Mouse (Mus musculus): ENCODE measurements around the gene Ppp2r2d.

Ppp2r2d gene

DNA sequence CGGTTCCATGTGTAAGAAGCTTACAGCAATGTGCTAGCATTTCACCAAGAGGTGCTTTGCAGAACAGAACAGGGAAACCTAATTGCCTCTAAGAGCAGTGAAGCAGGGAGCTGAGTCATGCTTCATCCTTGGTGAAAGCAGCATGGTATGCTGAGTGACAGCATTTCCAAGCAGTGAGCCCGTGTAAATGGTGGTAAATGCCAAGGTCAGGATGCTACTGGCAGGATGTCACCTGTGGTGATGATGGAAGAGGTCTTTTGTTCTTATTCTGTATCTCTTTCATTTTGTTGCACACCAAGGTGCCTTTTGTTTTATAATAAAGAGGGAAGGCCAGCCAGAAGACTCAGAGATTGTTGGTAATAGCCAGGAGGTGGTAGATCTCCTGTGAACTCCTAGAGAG is 10.8 kb downstream of the Ppp2r2d start:
- no peak for DNase-seq (ENCODE audit: low spot score in 2 of 2)

DNA sequence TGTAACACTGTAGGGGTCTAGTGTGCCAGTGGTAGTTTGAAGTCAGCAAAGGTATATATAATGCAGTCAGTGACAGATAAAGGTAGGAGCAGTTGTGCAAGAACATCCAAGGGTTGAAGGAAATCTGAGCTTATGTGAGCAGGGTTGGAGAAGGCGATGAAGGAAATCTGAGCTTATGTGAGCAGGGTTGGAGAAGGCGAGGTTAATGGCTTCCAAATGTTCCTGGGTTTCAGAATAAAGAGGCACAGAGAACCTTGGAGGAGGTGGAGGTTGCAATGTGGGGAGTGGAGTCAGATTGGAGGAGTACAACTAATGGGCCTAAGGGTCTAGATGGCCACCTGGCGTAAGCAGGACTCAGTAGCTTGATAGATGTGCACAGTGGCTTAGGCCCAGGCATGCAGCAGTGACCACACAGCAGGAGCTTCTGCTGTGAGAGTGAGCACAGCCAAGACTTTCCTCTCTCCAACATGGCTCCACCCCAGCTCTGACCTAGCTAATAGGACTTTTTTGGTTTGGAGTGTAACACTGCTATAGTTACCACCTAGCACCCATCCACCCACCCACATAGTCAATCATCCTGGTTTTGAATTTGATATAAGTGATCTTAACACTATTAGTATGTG is 18.2 kb downstream of the Ppp2r2d start:
- DNase-seq (ENCODE audit: low spot score in 2 of 2), result no peak

DNA sequence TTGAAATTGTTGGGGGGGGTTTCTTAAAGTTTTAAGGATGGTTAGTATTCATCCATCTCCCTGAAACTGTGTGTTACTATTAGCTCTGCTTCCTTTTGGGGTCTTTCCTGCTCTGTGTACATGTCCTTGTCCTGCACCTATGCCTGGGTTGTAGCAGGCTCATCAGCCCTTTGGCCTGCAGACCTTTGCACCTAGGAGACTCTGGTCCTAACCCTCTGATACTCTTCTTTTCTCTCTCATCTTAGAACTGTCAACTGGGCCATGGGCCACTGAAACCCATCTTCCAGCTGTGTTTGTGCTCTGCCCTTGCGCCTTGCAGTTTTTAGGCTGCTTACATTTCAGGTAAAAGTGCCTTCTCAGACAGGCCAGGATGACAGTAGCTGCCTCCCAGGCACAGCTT is 18.9 kb downstream of the Ppp2r2d start:
- no peak for DNase-seq (ENCODE audit: low spot score in 2 of 2)

- no peak for DNase-seq (ENCODE audit: low spot score in 2 of 2)
These were observed 21.4 kb downstream of the Ppp2r2d start for GRCm38 (mm10) chr7:138867286-138867685.

DNA sequence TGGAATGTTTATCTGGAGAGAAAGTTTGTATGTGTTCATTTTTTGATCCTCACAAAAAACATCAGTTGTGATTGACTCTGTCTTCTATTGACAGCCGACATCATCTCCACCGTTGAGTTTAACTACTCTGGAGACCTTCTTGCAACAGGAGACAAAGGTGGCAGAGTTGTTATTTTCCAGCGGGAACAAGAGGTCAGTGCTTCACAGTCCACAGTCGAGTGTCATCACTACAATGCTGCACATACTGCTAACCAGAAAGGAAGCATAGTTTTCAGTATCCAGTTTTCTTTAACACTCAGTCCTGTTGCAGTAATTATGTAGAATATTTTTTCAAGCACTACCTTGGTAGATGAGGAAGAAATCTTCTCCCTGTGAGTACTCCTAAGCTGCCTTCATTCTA is 22.4 kb downstream of the Ppp2r2d start:
- no peak for DNase-seq (ENCODE audit: low spot score in 2 of 2)

GRCm38 (mm10) chr7:138872956-138873355 is 27.1 kb downstream of the Ppp2r2d start:
- no peak for DNase-seq (ENCODE audit: low spot score in 2 of 2)

DNA sequence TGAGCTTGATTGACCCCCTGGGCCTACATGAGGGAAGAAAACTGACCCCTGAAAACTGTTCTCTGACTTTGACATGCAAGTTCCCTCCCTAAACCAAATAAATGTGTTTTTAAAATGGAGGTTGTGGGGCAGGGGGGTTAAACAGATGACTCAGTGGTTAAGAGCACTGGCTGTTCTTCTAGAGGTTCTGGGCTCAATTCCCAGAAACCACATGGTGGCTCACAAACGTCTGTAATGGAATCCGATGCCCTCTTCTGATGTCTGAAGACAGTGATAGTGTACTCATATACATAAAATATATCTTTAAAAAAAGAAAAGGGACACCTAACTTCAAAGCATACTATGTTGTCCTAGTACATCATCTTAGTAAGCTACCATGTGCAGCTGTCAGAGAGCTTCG is 29.2 kb downstream of the Ppp2r2d start:
- DNase-seq (ENCODE audit: low spot score in 2 of 2), result no peak

DNA sequence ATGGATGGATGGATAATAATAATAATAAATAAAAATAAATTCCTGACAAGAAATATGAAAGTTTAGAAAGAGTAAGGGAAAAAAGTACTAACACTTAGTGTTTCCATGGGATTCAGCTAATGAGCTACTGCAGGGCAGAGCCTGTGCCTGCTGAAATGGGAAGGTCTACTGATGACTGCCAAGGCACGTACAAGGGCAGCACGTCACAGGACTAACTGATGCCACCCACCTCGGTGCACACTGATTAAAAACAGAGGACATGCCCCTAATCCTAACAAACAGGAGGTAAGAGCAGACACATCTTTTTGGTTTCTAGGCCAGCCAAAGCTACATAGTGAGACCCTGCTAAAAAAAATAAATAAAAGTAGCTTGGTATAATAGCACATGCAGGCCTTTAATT is 37.8 kb downstream of the Ppp2r2d start:
- no peak for DNase-seq (ENCODE audit: low spot score in 2 of 2)

DNA sequence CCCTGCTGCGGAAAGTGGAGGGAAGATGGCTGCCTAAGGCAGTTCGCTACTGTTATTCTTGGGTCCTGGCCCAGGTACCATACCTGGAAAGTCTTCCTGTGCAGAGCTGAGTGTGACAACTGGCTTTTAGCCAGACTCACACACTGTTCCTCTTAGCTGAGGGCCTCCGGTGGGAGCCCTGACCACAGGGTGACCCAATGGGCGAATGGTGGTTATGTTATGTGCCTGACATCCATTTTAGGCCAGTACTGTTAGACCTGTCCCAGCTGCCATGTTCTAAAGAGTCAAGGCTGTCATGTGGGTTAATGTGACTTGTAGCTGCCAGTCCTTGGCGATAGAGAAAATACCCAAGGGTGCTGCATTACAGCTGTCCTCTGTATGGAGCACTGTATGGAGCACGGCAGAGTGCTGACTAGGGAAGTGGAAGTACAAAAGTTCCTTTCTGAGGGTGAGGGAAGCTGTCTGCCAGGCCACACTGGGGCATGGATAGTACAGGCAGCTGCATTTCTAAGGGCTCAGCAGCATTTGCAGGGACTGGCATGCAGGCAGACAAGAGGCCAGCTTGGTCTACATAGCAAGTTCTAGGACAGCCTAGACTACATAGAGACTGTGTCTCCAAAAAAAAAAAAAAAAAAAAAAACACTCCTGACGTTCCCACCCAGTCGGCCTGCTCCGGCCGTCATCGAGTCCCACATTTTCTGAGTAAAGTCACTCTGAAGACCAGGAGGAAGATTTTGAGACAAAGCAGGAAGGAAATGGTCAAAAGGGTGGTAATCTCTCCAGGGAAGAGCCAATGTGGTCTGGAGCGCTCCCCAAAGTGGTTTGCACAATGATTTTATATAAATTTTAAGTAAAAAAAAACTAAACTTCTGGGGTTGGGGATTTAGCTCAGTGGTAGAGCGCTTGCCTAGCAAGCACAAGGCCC is 39.7 kb downstream of the Ppp2r2d start:
- DNase-seq (ENCODE audit: low spot score in 2 of 2), result no peak

DNA sequence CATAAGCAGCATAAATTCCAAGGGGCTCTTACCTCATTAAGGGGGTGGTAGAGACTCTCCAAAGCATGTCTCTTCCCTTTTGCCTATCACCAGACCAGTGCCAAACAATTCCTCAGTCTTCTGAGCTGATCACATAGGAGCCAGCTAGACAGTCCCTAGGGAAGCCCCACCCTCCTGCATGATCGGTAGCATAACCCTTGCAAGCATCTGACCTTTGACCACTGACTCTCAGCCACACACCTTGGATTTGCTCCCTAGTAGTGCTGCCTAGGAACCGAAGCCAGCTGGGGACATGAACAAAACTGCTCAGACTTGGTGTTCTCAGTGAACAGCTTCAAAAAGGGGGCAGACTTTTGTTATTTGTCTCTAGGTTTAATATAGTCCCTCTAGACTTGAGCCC is 52.2 kb downstream of the Ppp2r2d start:
- DNase-seq (ENCODE audit: low spot score in 2 of 2), result no peak

DNA sequence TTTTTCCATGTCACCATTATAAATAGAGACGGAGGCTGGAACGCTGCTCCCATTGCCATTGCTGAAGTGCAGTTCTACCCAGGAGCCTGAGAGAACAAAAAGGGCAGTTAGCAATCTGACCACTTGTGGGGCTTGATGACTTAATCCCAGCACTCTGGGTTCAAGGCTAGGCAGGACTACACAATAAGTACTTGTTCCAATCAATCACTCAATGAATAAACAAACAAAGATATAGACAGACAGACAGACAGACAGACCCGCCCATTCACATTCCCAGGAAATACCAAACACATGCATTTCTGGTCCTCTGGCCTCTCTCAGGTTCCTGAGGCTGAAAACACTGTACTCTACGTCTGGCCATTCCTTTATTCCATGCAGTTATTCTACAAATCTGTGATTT is 52.9 kb downstream of the Ppp2r2d start:
- no peak for DNase-seq (ENCODE audit: low spot score in 2 of 2)

GRCm38 (mm10) chr7:138903886-138904435 is 58.1 kb downstream of the Ppp2r2d start:
- no peak for DNase-seq (ENCODE audit: low spot score in 2 of 2)

GRCm38 (mm10) chr7:138906441-138906840 is 60.6 kb downstream of the Ppp2r2d start:
- DNase-seq (ENCODE audit: low spot score in 2 of 2), result no peak

DNA sequence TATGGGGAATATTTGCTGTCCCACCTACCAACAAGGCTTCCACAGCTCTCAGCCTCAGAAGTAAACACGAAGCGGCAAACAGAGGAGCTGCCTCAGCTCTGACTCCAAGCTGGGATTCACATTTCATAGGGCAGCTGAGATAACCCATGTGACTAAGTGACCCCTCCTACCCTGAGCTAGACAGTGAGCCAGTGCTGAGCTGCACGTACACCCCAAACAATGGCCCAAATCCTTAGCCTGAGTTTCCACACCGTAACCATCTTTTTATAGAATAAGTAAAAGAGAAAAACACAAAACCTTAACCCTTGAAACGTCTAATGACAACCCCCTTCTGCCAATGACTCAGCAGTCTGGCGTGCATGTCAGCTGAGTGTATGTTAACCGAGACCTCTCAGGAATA is 61.2 kb downstream of the Ppp2r2d start:
- peak; percentile 26 to 59 for DNase-seq (ENCODE audit: low spot score in 2 of 2)

DNA sequence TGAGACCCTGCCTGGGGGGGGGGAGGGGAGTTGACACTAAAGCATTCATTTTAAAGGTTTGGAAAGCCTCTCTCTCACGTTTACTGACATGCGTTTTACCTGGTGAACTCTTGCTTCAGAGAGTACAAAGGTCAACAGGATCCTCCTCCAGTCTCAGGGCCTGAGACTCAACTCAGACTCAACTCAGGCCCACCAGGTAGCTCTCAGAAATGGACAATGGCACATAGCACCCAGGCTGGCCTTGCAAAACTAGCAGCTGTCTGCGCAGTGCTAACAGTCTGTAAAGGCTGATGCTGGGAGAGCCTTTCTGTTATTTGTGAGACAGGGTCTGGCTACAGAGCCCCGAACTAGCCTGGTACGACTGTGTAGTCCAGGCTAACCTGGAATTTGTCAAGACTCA is 62.1 kb downstream of the Ppp2r2d start:
- no peak for DNase-seq (ENCODE audit: low spot score in 2 of 2)

DNA sequence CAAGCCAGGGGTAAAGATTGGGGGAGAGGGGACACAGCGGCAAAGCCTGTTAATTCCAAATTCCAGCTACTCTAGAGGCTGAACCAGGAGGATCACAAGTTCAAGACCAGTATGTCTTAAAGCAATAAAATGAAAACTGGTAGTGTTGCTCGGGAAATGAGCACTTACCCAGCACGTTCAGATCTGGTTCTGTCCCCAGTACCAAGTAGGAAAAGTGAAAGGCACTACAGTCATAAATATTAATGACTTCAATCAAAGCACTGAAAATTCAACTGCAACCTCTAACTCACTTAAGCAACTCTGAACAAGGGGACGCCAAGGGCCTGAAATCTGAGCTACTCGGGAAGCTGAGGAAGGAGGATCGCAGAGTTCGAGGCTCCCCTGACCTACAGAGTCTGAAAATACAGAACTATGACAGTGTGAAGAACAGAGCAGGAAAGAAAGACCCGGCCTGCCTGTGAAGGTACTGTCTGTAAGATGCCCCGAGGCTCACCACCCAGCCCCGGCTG is 62.9 kb downstream of the Ppp2r2d start:
- DNase-seq (ENCODE audit: low spot score in 2 of 2), result no peak

DNA sequence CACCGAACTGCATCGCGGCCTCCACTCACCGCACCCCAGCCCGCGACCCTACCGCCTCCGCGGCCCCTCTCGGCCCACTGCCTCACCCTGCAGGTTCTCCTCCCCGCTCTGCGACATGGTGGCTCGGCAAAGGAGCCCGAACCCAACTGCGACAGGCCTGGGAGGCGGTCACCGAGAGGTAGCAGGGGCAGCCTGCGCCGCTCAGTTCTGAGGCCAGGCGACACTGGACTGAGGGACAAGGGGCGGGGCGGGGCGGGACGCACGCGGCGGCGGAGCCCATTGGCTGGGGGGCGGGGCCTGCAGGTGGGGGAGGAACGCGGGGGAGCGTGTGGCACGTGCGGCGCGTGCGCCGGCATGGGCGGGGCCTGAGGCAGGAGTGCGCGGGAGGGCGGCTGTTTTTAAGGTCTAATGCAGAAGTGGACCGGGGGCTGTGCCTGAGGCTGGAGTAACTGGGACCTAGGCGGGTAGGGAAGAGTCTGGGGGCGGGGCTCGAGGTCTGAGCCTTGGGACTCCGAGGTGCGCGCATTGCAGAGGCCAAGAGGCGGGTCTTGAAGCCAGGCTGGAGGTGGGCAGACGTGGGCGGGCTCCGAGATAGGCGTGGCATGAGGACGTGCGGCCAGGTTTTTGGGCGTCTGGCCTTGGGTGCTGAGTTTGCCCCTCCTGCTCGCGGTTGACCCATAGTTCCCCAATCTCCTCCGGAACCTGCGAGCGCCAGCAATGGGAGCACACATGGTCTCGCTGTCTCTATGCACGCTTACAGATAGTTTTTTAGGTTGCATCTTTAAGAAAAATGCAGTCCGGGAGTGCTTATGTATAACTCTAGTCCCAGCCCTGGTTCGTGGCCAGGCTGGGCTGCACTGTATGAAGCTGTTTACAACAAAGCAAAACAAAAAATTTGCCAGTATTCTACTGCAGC is 63.7 kb downstream of the Ppp2r2d start, which contains the start of gene Bnip3:
Bnip3 (minus strand) TSS at position 243 of the 916 bp plus-strand sequence.
- DNase-seq (ENCODE audit: low spot score in 2 of 2), result peak; percentile 69 to 81

DNA sequence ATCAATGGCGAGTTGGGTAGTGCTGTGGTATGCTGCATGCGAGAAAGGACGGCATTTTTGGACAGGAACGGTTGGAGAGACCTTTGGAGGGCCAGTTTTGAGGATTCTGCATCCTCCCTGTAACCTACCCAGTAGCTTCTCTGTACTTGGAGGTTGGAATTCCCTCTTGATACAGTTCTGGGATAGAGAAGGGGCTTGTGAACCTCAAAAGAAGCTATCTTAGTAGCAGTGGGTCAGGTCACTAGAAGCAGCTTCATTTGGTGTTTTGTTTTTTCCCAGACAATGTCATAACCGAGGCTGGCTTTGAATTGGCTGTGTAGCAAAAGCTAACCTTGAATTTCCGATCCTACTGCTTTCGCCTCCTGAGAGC is 64.3 kb downstream of the Ppp2r2d start:
- no peak for DNase-seq (ENCODE audit: low spot score in 2 of 2)

- DNase-seq (ENCODE audit: low spot score in 2 of 2), result no peak
These were observed 67.7 kb downstream of the Ppp2r2d start for GRCm38 (mm10) chr7:138913616-138914015.

- peak in 1 of 2 experiments; percentile 31 for DNase-seq (ENCODE audit: low spot score in 2 of 2)
These were observed 73.5 kb downstream of the Ppp2r2d start for GRCm38 (mm10) chr7:138919156-138919944.

DNA sequence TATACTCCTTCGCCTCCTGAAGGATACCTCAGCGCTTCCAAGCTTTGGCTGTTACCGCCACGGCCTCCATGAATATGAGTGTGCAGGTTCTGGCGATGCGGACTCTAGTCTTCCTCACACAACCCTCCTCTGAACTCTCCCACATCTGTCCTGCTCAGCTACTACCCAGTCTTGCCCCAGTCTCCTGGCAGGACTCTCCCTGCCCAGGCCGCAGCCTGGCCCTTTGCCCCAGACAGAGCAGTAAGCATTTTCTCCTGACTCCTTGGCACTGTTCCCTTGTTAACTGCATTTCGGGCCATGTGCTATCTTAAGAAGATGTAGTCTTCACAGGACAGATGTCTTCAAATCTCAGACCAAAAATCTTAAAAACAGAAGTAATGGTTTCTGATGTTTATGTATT is 75.7 kb downstream of the Ppp2r2d start:
- DNase-seq (ENCODE audit: low spot score in 2 of 2), result no peak
